Mouse (Mus musculus) C2C12 (cell line): Measurements from ENCODE around the gene Rsph1. TPM values are rescaled to one million over a fixed set of nuclear protein-coding genes. Genes with fewer than 3 reads are reported as not detected.
"Not testable (repeated sequence)": the region's sequence is repeated elsewhere in the genome, so short reads cannot be mapped to it uniquely, and the experiment has no call there.

Experiments
- H3K27me3 ChIP-seq: one replicate; pipeline ENCODE4 v1.6.1; 2011; ENCODE audit not compliant: control insufficient read depth, insufficient read depth, insufficient read length
- H3K36me3 ChIP-seq: one replicate; pipeline ENCODE4 v1.6.1; 2011; ENCODE audit not compliant: control insufficient read depth, insufficient read depth
- H3K4me3 ChIP-seq: one replicate; pipeline ENCODE4 v1.5.1; 2011; ENCODE audit warnings: mild to moderate bottlenecking, control low read depth; ENCODE audit not compliant: poor library complexity, insufficient read depth, severe bottlenecking
- H3K79me2 ChIP-seq: one replicate; pipeline ENCODE4 v1.6.1; 2011; ENCODE audit not compliant: control insufficient read depth, insufficient read depth
- H3K79me3 ChIP-seq: one replicate; pipeline ENCODE4 v1.6.1; 2011; ENCODE audit warnings: low read depth, control low read depth
- H3ac ChIP-seq: one replicate; pipeline ENCODE3; 2011; ENCODE audit warnings: low read depth; ENCODE audit not compliant: control insufficient read depth, insufficient read length
- CEBPB ChIP-seq: IDR thresholded peaks from one replicate; pipeline ENCODE4 v1.6.1; 2011; ENCODE audit warnings: low read depth, mild to moderate bottlenecking, control low read depth, moderate library complexity
- CTCF ChIP-seq: IDR thresholded peaks from one replicate; pipeline ENCODE4 v1.5.1; 2011; ENCODE audit not compliant: control insufficient read depth, insufficient read depth, insufficient read length
- FOSL1 ChIP-seq: IDR thresholded peaks from one replicate; pipeline ENCODE4 v1.8.0; 2011; ENCODE audit warnings: mild to moderate bottlenecking, low read length; ENCODE audit not compliant: poor library complexity, insufficient read depth, severe bottlenecking
- MAX ChIP-seq: IDR thresholded peaks from one replicate; pipeline ENCODE4 v1.6.1; 2011; ENCODE audit warnings: mild to moderate bottlenecking, control low read depth
- MYOD1 ChIP-seq: IDR thresholded peaks from one replicate; pipeline ENCODE4 v1.6.1; 2011; ENCODE audit warnings: low read depth; ENCODE audit not compliant: control insufficient read depth, insufficient read length
- MYOG ChIP-seq: IDR thresholded peaks from one replicate; pipeline ENCODE4 v1.6.1; 2011; ENCODE audit not compliant: control insufficient read depth, insufficient read length; ENCODE audit errors: extremely low read depth
- USF1 ChIP-seq: IDR thresholded peaks from one replicate; pipeline ENCODE4 v1.6.1; 2011; ENCODE audit warnings: low read depth, mild to moderate bottlenecking, control low read depth, moderate library complexity
- polyA plus RNA-seq: library from polyadenylated mRNA; unstranded; fragments of >200 nt; fragmentation: generic; extraction: Trizol; gene quantifications from one replicate; pipeline ENCODE4 v1.2.1, GENCODE M21; 2012; ENCODE audit warnings: missing spikeins

The Rsph1 gene
- polyA plus RNA-seq, 1 experiment = 0.20 TPM

- H3K36me3 ChIP-seq = no peaks in the 10 kb centered on the region
- no peaks in the 10 kb centered on the region for H3K79me2 ChIP-seq
- no peak overlapping the region for H3ac ChIP-seq
Observed at GRCm38 (mm10) chr17:31273631-31274030, 3.6 kb downstream of the Rsph1 start.

GRCm38 (mm10) chr17:31272416-31273165 is 4.6 kb downstream of the Rsph1 start:
- Histone ChIP-seq H3K36me3 (no peaks in the 10 kb centered on the region), H3ac (no peak overlapping the region), H3K4me3 (no peak overlapping the region), H3K79me2 (no peaks in the 10 kb centered on the region), H3K27me3 (peaks cover 9% of the 10 kb centered on the region), H3K79me3 (no peaks in the 10 kb centered on the region)
- no peak for TF ChIP-seq CEBPB

More at GRCm38 (mm10) chr17:31273631-31274030, 3.6 kb downstream of the Rsph1 start:
- no peak overlapping the region for H3K4me3 ChIP-seq
- H3K79me3 ChIP-seq = no peaks in the 10 kb centered on the region
- peaks cover 5% of the 10 kb centered on the region for H3K27me3 ChIP-seq
- TF ChIP-seq FOSL1 (no peak), USF1 (no peak), MYOG (no peak), MAX (no peak), CEBPB (no peak), MYOD1 (no peak), CTCF (no peak)

GRCm38 (mm10) chr17:31271136-31271851 is 5.9 kb downstream of the Rsph1 start:
- H3ac ChIP-seq = no peak overlapping the region
- H3K4me3 ChIP-seq = no peak overlapping the region
- no peaks in the 10 kb centered on the region for H3K79me2 ChIP-seq
- no peaks in the 10 kb centered on the region for H3K36me3 ChIP-seq
- H3K79me3 ChIP-seq = no peaks in the 10 kb centered on the region
- TF ChIP-seq FOSL1 (no peak), MYOG (no peak), CTCF (no peak), MYOD1 (no peak), CEBPB (no peak), USF1 (no peak), MAX (no peak)
- H3K27me3 ChIP-seq = peaks cover 14% of the 10 kb centered on the region

- not testable (repeated sequence) for H3K36me3 ChIP-seq
Observed at GRCm38 (mm10) chr17:31270736-31271135, 6.4 kb downstream of the Rsph1 start.

GRCm38 (mm10) chr17:31270246-31270645 is 6.9 kb downstream of the Rsph1 start:
- H3K4me3 ChIP-seq = no peak overlapping the region
- no peaks in the 10 kb centered on the region for H3K79me3 ChIP-seq
- H3K36me3 ChIP-seq = no peaks in the 10 kb centered on the region
- TF ChIP-seq CTCF (no peak), MYOG (no peak), USF1 (no peak), FOSL1 (no peak), MAX (no peak), CEBPB (no peak), MYOD1 (no peak)
- peaks cover 22% of the 10 kb centered on the region for H3K27me3 ChIP-seq
- no peak overlapping the region for H3ac ChIP-seq
- H3K79me2 ChIP-seq = no peaks in the 10 kb centered on the region

More at GRCm38 (mm10) chr17:31270736-31271135, 6.4 kb downstream of the Rsph1 start:
- not testable (repeated sequence) for H3K4me3 ChIP-seq, H3ac ChIP-seq, H3K79me3 ChIP-seq, H3K79me2 ChIP-seq
- peaks cover 18% of the 10 kb centered on the region for H3K27me3 ChIP-seq

GRCm38 (mm10) chr17:31269761-31270160 is 7.4 kb downstream of the Rsph1 start:
- Histone ChIP-seq H3K4me3 (no peak overlapping the region), H3K36me3 (no peaks in the 10 kb centered on the region), H3ac (no peak overlapping the region), H3K79me2 (no peaks in the 10 kb centered on the region), H3K27me3 (peaks cover 22% of the 10 kb centered on the region), H3K79me3 (no peaks in the 10 kb centered on the region)
- TF ChIP-seq CTCF (no peak), CEBPB (no peak), USF1 (no peak), MYOD1 (no peak), MYOG (no peak), MAX (no peak), FOSL1 (no peak)
